Mouse (Mus musculus): ENCODE results near the gene Smarcad1.
A peak's percentile ranks its signal among the peaks of the same experiment; 100 is the strongest.

The Smarcad1 gene

DNA sequence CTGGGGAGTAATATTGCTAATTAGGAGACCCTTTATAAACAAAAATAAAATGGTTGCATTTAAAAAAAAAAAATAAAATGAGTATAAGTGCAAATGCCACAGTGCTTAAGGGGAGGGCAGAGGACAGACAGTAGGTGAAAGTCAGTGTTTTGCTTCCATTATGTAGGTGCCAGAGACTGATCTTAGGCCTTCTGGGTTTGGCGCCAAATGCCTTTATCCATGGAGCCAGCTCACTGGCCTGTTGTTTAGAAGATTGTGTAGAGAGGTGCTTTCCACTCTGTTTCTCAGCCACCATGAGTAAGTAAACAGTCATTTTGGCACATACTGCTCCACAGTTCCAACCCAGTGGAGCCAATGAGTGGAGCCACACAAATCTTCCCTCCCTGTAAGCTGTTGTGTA is 75.2 kb downstream of the Smarcad1 start:
- no peak for DNase-seq

DNA sequence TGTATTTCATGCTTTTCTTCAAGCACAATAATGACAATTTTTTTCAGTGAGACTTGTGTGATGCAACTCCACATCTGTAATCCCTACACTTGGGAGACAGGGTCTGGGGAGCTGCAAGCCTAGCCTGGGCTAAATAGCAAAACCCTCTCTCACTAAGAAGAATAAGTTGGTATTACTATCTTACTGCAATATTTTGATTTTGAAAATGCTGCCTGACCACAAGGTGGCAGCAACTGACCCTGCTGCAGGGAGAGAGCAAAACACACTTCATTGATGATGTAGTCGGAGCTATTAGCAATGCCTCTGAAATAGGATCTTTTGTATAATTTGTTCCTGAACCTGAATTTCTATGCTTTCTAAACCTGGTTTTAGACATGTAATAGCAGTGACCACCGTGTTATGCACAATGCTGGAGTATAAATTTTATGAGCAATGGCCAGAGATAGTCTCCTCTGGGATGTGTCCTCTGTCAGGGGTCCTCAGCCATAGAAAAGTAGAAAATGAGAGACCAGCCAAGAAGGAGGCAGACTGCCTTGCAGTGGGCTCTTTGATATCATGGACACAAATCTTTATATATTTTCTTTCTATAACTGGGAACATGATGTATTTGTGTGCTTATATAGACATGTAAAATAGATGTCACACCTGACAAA is 83.8 kb downstream of the Smarcad1 start:
- DNase-seq, result peak in 1 of 2 experiments; percentile 46

GRCm38 (mm10) chr6:65132376-65132775 is 90.0 kb downstream of the Smarcad1 start:
- DNase-seq, result no peak

GRCm38 (mm10) chr6:65137802-65138201 is 95.4 kb downstream of the Smarcad1 start:
- no peak for DNase-seq

- no peak for DNase-seq
These were observed 95.9 kb downstream of the Smarcad1 start for GRCm38 (mm10) chr6:65138243-65138642.

- no peak for DNase-seq
These were observed 97.8 kb downstream of the Smarcad1 start for GRCm38 (mm10) chr6:65140082-65140749.

- no peak for DNase-seq
These were observed 98.4 kb downstream of the Smarcad1 start for GRCm38 (mm10) chr6:65140750-65141243.

GRCm38 (mm10) chr6:65142316-65142715 is 99.9 kb downstream of the Smarcad1 start:
- no peak for DNase-seq

GRCm38 (mm10) chr6:65144621-65145205 is 102.3 kb downstream of the Smarcad1 start, which contains the start of gene Hpgds:
Gene Hpgds, minus strand, starts transcription at chr6:65144908.
- peak; percentile 32 to 36 for DNase-seq

DNA sequence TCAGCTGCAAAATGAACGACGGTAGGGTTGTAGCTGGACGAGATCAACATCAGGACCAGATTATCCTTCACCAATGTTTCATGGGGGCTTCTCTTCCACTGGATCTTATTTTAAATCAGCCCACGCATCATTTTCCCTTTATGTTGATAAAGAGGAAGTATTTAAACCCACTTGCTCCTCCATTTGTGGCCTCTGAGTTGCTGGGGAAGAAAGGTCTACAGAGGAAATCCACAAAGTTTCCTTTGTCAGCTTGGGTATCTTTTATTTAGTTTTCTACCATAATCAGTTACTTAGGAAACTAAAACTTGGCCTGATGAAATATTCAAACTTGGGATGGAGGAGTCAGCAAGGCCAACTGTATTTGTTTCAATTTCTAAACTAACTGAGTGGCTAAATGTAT is 104.0 kb downstream of the Smarcad1 start:
- no peak for DNase-seq

GRCm38 (mm10) chr6:65150703-65151102 is 108.3 kb downstream of the Smarcad1 start:
- no peak for DNase-seq

DNA sequence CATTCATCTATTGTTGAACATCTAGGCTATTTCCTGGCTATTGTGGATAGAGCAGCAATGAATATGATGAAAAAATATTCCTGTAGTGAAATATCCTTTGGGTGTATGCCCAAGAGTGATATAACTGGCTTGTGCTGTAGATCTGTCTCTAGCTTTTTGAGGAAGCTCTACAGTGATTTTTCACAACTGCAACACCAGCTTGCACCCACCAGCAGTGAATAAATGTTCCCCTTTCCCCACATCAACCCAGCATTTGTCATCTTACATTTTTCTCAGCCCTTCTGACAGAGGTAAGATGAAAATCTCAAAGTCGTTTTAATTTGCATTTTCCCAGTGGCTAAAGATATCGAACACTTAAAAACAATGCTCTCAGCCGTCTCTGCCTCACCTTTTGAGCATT is 111.2 kb downstream of the Smarcad1 start:
- DNase-seq, result no peak

- no peak for DNase-seq
These were observed 114.7 kb downstream of the Smarcad1 start for GRCm38 (mm10) chr6:65157042-65157441.

DNA sequence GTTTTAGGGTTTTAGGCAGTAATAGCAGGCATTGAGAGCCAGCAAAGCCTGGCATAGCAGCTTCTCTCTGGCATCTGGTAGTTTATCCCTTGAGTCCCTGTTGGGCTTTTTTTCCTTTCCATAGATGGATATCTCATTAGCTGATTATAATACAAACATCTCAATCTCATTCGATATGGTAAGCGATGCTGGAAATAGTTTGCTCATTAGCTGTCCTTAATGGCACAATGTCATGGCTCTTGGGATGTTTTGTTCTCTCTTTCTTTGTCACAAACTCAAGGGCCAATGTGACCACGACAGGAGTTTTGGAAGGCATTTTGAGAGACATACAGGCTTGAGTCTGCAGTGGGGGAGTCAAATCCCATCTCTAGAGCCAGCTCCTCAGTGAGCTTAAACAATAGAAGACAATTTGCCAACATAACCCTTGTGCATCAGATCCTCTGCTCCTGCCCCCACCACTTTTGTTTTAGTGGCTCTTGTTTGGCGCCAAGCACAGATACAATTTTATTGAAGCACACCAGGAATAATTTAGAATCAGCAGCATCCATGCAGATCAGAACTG is 117.1 kb downstream of the Smarcad1 start:
- DNase-seq, result no peak

GRCm38 (mm10) chr6:65164137-65164536 is 121.8 kb downstream of the Smarcad1 start:
- DNase-seq, result no peak

GRCm38 (mm10) chr6:65164977-65165376 is 122.6 kb downstream of the Smarcad1 start:
- no peak for DNase-seq

Measured in spleen, adult 18-20 months (tissue).